Mouse (Mus musculus) right cerebral cortex, postnatal 4 days (tissue): ENCODE measurements at regions not wholly inside any gene's neighbourhood (a gene's known extent, or its start where the extent isn't known, plus 50 kb on each side); places are given as distances from the start of the nearest gene placed in this dataset.
A peak's percentile ranks its signal among the peaks of the same experiment; 100 is the strongest.

ENCODE experiments used
- DNase-seq: peaks from one replicate; pipeline ENCODE4 v3.0.0-alpha.2; 2022

GRCm38 (mm10) chr11:93808431-93808830 is 77.1 kb downstream of the Utp18 start:
- no peak for DNase-seq

GRCm38 (mm10) chr11:93807205-93807604 is 78.4 kb downstream of the Utp18 start:
- no peak for DNase-seq

- no peak for DNase-seq
Observed at GRCm38 (mm10) chr11:93771143-93771940, 114.2 kb downstream of the Utp18 start.

GRCm38 (mm10) chr11:93765961-93766360 is 119.6 kb downstream of the Utp18 start:
- DNase-seq: no peak

GRCm38 (mm10) chr11:93762832-93763530 is 122.6 kb downstream of the Utp18 start:
- peak; percentile 58 for DNase-seq

GRCm38 (mm10) chr11:93757825-93758224 is 127.7 kb downstream of the Utp18 start:
- no peak for DNase-seq

DNA sequence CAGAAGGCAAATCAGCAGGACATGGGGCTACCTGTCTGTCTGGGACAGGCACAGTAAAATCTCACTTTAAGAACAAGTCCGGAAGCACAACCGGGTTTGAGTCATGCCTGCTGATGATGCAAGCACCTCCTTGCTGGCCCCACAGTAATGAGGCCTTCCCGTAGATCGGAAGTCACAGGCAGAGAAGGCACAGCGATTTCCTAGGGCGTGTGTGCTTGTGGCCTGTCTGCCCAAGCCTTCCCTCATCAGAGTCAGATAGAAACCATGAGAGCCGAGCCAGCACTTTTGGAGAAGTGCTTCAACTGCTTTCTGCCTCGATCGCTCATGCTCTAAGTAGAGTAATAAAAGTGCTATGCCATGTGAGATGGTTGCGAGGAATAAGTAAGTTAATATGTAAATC is 148.9 kb downstream of the Utp18 start:
- no peak for DNase-seq

DNA sequence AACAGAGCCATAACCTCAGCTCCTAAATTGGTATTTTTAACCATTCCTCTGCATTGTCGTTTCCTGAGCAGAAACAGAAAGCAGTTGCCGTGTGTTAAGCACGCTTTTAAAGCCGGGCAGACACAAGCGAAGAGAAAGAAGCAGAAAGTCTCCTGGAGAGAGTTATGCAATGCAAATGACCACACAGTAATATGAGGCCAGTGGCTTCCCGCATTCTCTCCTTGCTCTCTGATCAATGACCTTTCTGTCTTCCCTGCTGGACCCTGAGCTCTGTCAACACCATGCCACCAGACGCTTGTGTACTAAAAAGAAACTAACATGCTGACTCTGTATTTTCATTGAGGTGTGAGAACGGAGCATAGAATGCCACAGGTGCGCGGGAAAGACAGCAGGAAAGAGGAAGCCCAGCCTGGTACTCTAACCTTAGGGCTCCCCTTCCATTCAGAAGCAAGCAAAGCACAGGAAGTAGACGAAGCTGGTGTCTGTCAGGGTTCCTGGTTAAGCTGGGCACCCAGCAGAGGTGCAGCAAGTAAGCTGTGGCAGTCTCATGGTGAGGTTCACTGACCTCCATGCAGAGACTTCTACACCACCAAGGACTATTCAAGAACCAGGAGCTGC is 151.9 kb downstream of the Utp18 start:
- DNase-seq: no peak

- DNase-seq: no peak
Observed at GRCm38 (mm10) chr11:93729119-93729518, 156.4 kb downstream of the Utp18 start.

DNA sequence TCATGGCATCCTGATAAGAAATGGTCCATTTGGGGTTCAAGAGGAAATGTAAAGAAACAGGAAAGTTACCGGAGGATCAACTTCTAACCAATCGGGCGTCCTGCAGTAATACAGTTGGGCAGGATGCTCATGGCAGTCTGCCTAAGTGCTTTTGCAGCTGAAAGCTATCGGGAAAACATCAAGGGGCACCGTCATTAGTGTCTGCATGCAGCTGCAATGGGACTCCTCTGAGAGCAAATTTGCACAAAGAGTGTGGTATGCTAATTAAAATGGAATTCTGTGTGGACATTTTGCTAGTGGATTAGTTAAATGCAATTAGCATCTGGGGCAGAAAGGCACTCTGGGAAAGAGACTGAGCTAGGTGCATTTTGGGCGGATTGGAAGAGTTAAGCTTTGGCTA is 160.3 kb downstream of the Utp18 start:
- DNase-seq: no peak

DNA sequence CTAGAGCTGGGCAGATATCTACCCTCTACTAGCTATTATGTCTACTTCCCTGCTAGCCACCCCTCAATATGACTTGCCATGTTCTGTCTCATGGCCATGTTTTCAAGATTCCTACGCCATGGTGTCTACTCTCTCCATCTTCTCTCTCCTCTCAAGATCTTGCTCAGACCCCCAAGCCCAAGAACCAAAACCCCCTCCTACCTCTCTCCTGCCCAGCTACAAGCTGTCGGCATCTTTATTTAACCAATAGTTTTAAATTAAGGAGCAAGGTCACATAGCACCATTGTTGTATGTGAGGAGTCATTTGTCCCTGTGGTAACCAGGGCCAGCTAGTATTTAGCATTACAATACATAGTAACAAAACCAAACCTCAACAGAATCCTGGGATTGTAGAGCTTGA is 166.4 kb downstream of the Utp18 start:
- DNase-seq: no peak

DNA sequence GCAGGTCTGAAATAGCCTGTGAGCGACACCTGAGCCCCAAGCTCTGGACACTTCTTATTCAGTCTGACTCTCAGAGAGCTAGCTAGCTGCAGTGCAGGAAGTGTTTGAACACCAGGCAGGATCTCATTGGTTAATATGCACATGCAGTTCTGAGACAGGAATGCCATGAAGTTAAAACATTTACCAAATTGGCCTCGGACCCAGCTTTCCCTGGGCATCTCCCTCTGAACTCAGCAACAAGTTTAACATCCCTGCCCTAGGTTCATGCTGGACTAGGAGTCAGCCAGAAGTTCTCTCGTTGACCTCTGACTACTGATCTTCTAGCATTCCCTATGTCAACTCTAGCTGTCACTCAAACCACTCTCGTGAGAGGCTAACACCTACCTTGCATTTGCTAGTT is 175.9 kb downstream of the Utp18 start:
- DNase-seq: no peak

DNA sequence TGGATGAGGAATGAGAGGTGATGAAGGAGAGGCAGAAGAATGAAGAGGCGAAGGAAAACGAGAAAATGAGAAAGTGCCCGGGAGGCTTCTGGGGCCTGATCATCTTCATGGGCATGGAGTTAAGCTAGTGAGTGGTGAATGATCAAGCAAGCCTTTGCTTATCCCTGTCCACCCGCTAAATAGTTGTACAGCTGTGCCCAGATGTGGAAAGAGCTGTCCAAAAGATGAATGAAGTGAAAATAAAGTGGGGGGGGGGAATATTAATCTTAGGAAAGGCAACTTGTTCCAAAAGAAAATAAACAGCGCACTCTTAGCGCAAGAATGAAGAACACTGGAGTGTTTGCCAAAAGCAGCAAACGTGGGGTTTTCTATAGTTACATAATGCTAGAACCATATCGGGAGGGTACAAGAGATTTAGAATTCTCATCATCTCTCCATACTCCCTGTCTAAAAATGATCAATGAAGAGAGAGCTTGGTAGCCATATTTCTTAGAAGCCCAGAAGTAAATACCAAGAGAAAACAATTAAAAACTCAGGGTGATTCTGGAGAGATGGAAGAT is 188.5 kb downstream of the Utp18 start:
- DNase-seq: no peak

DNA sequence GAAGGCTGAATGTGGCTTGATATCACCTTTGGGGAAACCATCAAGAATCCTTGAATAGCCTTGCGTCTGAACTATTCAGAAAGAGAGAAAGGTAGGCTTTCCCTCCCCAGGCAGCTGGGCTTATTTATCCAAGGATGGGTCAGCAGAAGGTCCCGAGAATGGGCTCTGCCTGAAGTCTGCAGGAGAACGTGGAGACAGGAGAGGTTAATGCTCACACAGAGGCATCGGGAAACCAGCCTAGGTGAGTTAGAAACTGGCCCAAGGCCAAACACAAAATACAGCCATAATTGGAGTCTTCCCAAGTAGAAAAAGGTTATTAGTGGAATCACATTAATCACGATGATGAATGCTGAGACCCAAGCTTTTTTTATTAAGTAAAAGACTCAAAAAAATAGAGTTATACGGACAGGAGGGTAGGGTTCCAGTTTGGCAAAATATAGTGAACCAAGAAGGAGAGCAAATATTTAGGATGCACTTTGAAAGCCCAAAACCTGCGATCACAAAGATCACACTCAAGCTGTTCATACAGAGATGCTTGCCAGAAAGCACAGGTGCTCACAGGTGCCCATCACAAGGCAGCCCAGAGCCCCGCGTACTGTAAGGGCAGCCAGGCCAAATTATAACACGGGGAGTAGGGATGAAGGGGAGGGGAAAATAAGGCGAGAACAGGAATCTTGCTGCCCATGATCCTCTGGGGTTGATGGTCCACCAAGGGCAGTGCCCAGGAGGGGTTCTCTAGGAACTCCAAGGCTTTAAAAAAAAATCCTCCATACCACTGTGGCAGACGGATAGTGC is 189.3 kb downstream of the Utp18 start:
- DNase-seq: no peak

GRCm38 (mm10) chr11:93683691-93684090 is 201.9 kb downstream of the Utp18 start:
- no peak for DNase-seq

GRCm38 (mm10) chr11:93676299-93676698 is 209.3 kb downstream of the Utp18 start:
- no peak for DNase-seq

- DNase-seq: no peak
Observed at GRCm38 (mm10) chr11:93672025-93672424, 213.5 kb downstream of the Utp18 start.

GRCm38 (mm10) chr11:93661657-93662056 is 223.9 kb downstream of the Utp18 start:
- no peak for DNase-seq

DNA sequence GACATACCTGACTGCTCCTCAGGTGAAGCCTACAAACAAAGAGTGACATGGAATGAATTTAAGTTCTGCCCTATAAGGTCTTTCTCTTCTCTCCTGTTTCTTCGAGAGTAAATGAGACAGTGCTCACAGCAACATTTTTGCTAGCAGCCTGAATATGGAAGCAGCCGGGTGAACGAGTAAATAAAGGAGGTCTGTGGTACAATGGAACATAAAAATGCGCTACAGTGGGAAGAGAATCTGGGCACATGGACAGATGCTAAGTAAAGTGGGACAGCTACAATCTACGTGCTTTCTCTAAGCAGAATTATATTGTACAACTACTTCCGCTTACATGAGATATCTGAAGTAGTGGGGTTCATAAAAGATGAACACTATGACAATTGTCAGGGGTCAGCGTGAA is 225.2 kb downstream of the Utp18 start:
- no peak for DNase-seq

GRCm38 (mm10) chr11:93658719-93659118 is 226.8 kb downstream of the Utp18 start:
- DNase-seq: no peak

DNA sequence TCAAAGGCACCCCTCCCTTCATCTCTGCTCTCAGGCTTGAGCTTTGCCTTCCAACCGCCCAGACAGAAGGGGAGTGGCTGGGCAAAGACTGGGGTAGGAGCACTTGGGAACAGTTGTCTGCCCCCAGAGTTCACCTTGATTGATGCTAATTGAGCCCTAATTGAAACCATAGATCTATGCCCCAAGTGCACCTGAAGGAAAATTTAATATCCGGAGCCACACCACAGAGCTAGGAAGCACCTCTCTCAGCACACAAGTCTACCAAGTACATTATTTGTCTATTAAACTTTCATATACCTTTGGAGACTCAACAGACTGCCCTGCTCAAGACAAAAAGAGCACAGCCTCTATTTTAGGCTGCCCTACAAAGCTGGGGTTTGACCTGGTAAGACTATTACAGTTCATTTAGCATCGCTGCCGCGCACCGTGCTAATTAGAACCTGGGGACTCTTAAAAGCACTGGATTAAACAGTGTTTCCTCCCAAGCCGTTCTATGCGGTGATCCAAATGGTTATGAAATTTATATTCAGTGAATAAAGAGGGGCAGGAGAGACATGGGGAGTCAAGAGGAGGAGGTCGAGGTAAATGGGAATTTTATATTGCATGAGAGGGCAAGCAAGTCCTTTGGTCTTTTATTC is 229.8 kb downstream of the Utp18 start:
- DNase-seq: no peak

DNA sequence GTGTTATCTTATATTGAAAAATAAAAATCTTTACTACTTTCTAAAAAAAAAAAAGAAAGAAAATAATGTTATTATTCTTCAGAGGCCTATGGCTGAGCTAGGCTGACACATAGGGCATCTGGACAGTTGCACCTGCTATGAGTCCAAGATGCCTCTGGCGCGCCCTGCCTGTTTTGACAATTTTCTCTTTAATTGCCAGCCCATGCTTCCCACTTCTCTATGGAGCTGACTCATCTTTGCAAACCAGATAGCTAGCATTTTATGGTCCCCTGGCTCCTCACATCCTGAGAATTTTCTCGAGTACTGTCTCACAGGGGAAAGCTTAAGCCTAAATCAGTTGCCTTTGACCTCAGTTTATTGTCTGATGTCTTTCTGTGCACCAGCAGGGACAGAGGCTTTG is 232.2 kb downstream of the Utp18 start:
- no peak for DNase-seq
